Mouse (Mus musculus) testis, adult 2 months (tissue): Measurements from ENCODE around the gene Pdzd7.

Source experiments
- CTCF ChIP-seq: fragments of 200-500 bp; IDR thresholded peaks from 2 replicates; pipeline ENCODE4 v1.5.1; 2012; ENCODE audit warnings: low read depth, mild to moderate bottlenecking, inconsistent platforms, low read length, moderate library complexity; ENCODE audit not compliant: control insufficient read depth, insufficient read depth, insufficient replicate concordance
- POLR2A ChIP-seq: fragments of 200-500 bp; IDR thresholded peaks from 2 replicates; pipeline ENCODE4 v1.6.1; 2012; ENCODE audit warnings: low read depth, mild to moderate bottlenecking, inconsistent platforms, low read length, moderate library complexity; ENCODE audit not compliant: control insufficient read depth

GRCm38 (mm10) chr19:44987004-44987403 is 58.5 kb downstream of the Pdzd7 start:
- TF ChIP-seq CTCF, result no peak
- TF ChIP-seq POLR2A, result no peak
